Mouse (Mus musculus): Measurements from ENCODE around the gene Bnipl.
A peak's percentile ranks its signal among the peaks of the same experiment; 100 is the strongest.

The Bnipl gene

DNA sequence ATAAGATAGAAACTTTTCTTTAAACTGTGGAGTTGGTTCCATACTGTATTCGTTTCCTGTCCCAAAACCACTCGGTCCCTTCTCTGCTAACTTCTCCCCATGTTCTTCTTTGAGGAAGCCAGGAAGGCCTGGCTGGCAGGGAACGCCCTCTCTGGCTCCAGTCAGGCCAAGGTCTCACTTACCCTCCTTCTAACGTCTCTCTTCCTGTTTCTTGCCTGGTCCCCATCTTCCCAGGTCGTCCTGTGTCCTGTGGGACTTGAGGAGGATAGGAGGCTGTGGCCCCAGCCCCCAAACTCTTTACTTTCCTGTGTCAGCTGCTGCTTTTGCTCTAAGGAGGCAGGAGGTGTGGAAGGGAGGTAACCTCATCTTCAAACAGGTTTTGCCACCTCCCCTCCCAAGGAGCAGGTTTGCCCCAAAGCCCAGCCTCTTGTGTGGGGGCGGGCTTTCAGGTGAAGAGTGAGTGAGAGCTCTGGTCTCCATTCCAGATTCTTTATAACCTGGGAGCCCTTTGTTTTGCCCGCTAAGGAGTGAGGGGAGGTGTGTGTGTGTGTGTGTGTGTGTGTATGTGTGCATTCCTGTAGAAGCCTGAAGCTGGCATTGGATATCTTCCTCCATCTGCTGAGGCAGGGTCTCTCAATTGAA is at the start of gene Bnipl:
Gene Bnipl (minus strand): TSS at position 411 of the 642 bp plus-strand sequence.
- DNase-seq (ENCODE audit: low read depth, low spot score): no peak

DNA sequence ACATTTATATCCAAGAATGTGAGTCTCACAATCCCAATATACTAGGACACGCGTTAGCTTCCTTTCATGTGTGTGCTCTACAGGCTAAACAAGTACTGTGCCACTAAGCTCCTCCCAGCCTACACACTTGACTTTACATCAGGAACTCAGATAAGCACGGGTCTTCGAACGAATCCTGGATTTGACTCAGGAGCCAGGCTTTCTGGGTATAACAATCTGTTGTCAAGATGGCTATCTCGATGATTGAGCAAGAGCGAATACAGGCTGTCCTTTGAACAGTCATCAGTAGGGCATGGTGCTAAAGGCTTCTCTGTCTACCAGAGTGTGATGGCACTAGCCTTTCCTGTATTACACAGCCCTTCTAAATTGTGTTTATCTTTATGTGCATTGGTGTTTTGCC is 47.0 kb upstream of the Bnipl start:
- no peak for DNase-seq (ENCODE audit: low read depth, low spot score)

DNA sequence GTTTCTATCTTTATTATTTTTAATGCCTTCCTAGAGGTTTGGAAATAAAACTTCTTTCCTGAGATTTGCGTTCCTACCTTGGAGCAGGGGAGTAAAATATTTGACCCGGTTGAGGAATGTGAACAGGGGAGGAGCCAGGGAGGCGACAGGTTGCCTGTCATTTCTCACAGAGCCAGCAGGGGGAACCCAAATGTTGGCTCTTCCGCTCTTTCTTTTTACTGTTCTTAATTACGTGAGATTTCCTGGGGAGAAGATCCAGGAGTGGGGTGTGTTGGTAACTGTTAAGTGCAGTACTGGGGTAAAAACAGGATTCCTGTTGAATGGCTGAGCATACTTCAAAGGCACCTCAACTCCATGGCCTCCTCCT is 45.1 kb upstream of the Bnipl start:
- no peak for DNase-seq (ENCODE audit: low read depth, low spot score)

DNA sequence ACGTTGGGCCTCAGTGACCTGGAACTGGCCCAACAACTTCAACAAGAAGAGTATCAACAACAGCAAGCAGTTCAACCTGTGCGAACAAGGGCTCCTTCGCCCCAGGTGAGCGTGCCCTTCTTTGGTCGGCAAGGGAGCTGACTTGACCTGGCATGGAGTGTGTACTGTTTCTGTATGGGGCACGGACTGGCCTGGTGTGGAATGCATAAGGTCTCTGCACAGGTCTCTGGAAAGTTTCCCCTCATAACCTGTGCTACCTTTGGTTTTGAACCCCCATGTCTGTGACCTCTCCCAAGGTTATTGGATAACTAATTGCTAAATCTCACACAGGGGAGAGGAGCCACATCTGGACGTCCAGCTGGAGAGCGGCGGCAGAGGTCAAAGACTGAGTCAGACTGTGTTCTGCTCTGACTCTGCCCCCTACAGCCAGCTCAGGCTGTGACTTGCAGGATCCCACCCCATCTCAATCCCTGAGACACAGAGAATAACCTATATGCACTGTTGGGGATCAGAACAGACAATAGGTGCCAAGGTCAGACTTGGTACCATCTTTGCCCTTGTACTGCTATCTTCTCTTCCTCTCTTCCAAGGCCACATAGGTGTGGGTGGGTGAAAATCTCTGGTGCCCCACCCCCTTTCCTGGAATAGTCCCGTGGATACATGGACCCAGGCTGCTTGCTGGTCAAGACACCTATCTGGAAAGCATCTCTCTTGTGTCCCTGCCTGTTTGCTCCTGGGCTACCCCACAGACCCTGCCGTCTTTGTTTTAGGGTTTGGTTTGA is 44.5 kb upstream of the Bnipl start:
- DNase-seq (ENCODE audit: low read depth, low spot score): no peak

DNA sequence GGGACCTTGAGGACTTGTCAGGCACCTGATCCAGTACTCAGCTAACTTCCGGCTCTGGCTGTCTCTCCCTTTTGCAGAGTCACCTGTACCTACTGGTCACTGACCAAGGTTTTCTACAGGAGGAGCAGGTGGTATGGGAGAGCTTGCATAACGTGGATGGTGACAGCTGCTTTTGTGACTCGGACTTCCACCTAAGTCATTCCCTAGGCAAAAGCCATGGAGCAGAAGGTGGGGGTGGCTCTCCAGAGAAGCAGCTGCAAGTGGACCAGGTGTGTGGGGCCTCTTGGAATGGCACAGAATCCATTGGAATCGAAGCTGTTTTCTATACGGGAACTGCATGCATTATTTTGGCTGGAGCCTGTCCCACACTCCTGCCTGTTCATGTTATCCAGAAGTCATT is 43.7 kb upstream of the Bnipl start:
- DNase-seq (ENCODE audit: low read depth, low spot score): no peak

DNA sequence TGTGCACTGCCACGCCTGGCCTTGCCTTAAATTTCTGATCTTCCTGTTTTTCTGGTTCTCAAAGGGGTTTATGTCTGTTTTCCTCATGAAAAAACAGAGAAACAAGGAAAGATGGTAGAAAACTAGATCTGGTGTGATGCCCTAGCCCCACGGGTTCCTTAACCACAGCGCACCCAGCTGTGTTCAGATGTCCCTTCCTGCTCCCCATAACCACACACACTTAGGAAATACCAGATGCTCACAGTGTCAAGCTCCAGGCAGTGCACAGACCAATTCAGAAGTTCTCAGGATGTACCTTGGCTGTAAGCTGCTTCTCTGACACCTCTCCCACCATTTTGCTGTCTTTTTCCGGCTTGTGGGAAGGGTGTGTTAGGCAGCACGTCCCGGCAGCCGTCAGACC is 43.3 kb upstream of the Bnipl start:
- DNase-seq (ENCODE audit: low read depth, low spot score): no peak

DNA sequence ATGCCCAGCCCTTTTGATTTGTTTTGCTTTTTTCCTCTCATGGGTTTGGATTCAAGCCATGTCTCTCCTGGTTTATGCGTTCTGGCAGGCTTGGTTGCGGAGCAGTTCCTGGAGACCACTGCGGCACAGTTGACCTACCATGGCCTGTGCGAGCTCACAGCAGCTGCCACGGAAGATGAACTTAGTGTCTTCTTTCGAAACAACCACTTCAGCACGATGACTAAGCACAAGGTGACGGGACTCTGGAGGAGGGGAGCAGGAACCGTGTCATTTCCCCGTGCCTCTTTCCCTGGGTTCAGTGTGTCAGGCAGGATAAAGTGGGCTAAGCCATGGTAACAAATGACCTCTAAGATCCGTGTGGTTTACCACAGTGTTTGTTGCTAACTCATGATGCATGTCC is 42.5 kb upstream of the Bnipl start:
- DNase-seq (ENCODE audit: low read depth, low spot score): no peak

DNA sequence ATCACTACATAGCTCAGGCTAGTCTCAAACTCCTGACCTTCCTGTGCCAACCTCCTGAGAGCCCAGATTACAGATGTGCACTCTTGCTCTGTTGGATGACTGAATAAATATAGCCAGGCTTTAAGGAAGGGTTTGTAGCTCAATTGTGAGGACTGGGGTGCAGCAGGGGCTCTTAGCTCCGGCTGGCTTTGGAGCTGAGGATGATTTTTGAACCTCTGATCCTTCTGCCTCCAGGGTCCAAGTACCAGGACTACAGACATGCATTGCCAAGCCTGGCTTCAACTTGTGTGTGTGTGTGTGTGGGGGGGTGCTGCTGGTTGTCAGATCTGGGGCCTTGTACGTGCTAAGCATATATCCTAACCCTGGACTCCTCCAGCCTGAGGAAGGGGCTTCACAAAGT is 41.9 kb upstream of the Bnipl start:
- no peak for DNase-seq (ENCODE audit: low read depth, low spot score)

DNA sequence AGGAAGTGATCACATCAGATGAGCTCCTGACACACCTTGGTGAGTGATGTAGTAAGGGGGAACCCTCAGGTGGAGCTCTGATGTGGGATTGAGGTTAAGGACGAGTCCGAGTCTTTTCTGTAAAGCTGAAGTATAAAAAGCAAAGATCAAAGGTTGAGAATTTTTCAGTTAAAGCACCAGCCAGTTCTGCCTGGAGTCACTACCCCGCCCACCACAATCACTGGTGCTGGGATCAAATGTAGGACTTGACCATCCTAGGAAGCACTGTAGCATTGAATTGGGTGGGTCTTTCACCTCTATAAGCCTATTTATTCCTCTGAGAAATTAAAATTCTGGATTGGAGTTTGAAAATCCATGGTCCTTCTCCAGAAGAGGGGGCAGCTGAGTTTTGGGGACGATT is 40.0 kb upstream of the Bnipl start:
- DNase-seq (ENCODE audit: low read depth, low spot score): no peak

DNA sequence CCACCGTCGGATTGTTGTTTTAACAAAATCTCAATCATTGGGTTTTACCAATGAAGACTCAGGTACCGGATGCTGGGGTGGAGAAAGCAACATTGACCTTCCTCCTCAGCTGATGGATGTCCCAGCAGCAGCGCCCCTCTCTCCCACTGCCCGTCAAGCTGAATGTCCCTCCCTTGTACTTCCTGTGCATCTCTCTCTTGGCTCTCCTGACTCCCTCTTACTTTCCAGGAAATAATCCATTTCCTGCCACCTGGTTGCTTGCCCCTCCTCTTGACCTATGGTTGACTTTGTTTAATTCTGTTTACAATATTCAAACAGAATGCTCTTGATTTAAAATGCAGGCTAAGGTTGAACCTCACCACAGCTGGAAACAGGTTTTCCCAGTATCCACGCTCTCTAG is 39.2 kb upstream of the Bnipl start:
- no peak for DNase-seq (ENCODE audit: low read depth, low spot score)

DNA sequence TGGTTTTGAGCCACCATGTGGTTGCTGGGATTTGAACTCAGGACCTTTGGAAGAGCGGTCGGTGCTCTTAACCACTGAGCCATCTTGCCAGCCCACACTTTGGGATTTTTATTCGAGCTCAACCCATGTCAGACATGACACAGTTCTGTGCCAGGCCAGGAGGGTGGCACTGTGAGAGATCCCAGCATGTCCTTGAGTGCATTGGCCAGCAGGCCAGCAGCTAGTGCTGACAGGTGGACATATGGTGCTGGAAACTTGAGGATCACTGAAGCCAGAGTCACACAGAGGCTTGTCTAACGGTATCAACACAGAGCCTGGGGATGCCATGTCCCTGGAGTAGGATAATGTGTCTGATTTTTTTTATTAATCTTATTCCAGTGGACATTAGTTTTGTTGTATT is 38.4 kb upstream of the Bnipl start:
- no peak for DNase-seq (ENCODE audit: low read depth, low spot score)

DNA sequence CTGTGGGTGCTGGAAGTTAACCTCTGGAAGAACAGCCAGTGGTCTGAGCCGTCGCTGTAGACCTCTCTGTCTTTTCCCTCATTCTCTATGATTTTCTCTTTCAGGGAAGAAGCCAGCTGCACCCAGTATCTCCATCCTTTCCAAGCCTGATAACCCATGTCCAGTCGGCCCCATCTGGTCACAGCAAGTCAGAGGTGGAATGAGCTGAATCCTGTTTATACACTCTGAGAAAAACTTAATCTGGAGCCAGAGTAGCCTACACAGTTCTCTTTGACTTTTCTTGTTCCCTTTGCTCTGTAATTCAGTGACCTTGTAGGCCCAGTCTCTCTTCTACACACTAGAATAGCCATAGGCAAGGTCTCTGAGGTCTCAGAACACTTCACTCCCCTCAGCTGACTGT is 36.5 kb upstream of the Bnipl start:
- no peak for DNase-seq (ENCODE audit: low read depth, low spot score)

DNA sequence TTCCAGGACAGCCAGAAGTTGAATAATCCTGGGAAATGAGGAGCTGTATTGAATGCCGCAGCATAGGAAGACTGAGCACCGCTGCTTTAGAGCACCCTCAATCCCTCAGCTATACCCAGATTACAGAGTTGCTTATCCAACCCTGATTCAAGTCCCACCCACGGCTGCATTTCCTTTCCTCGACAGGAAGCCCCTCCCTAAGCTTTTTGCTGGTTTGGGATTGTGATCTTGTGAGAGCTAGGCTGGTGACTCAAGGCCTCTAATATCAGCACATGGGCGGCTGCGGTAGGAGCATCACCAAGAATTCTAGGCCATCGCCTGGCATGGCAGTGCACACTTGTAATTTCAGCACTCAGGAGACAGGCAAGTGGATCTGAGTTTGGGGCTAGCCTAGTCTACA is 35.5 kb upstream of the Bnipl start:
- no peak for DNase-seq (ENCODE audit: low read depth, low spot score)

DNA sequence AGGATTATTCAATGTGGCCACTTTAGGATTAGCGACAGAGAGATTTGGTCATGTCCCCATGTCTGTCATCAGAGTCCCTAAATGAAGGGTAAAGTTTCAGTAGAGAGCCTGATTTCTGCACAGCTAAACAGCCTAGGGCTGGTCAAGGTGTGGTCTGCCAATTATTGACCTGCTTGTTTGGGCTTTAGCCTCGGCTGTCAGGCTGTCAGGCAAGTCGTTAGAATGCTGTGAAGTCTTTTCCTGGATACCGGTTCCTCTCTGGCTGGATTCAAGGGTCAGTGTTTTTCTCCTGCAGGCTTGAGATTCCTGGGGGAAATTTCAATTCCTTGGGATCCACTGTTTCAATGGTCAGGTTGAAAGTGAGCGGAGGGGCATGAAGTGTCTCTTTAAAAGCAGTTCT is 35.0 kb upstream of the Bnipl start:
- DNase-seq (ENCODE audit: low read depth, low spot score): no peak

DNA sequence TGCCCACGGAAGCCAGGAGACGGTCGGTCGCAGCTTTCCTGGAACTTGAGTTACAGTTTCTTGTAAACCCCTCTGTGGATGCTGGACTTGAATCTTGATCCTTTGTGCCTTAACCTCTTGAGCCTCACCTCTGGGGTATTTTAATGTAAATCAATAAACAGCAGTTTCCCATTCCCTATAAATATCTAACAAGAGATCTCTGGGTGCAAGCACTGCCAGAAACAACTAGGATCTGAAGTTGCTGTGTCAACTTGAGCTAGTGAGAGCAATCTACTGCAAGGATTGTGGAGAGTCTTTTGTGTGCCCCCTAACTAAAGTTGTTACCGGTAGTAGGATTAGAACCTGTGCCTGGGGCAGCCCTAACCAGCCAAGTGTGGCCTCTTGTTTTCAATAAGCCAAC is 34.4 kb upstream of the Bnipl start:
- DNase-seq (ENCODE audit: low read depth, low spot score): no peak

DNA sequence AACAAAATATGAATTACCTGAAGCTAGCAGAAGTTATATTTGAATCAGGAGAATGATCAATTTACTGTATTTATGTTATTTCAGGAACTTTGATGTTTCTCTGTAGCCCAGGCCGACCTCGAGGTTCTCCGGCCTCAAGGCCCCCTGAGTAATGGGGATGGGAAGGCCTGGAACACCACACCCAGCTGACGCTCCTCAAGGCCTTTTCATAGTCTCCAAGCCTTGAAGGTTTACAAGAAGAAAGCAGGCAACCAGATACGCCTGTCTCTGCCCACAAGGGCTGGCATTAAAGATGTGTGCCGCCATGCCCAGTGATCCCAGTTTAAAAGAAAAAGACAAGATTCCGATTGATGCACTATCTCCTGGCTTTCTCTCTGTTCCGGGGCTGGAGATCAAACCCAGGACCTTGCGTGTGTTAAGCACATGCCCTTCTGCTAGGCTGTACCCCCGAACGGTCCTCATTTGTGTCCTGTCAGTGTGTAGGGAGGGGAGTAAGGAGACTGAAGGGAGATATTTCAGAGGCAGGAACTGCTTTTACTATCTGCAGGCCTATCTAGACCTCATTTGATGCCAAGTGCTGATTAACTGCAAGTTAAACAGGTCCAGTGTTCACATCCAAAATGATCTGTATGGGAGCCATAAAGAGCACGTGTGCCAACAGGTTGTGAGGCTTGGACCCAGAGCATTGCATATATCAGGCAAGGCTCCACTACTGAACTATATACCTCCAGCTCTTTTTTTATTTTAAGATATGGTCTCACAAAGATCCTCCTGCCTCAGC is 33.7 kb upstream of the Bnipl start:
- DNase-seq (ENCODE audit: low read depth, low spot score): no peak

DNA sequence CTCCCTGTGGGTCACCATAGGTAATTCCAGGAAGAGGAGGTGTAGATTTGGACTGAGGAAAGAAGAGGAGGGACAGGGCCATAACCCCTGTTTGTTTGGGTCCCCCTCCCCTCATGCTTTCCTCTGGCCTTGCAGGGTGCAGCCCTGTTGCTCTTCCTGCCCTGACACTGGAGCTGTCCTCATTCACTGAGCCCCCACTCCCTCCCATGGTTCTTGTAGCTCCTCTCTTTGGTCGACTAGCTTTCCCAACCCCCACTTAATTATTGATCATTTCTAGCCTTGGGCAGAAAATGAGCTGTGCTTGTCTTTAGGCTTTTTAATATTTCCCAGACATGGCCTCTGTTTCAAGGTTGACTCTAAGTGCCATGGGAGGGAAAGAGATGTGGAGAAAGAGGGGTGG is 33.1 kb upstream of the Bnipl start:
- DNase-seq (ENCODE audit: low read depth, low spot score): no peak

DNA sequence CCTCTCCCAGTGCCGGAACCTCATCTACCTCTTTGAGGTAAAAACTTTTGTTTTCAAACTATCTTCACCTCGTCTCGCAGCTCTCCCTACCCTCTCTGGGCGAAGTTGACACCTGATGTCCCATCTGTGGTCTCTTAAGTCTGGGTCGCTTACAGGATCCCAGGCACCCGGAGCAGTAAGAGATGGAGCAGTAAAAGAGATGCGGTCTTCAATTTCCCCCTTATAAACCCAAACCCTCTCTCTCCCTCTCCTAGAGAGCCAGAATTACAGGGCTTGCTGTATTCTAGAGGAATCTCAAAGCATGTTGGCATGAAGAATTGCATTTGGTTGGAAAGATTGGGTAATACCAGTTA is 32.6 kb upstream of the Bnipl start:
- no peak for DNase-seq (ENCODE audit: low read depth, low spot score)

DNA sequence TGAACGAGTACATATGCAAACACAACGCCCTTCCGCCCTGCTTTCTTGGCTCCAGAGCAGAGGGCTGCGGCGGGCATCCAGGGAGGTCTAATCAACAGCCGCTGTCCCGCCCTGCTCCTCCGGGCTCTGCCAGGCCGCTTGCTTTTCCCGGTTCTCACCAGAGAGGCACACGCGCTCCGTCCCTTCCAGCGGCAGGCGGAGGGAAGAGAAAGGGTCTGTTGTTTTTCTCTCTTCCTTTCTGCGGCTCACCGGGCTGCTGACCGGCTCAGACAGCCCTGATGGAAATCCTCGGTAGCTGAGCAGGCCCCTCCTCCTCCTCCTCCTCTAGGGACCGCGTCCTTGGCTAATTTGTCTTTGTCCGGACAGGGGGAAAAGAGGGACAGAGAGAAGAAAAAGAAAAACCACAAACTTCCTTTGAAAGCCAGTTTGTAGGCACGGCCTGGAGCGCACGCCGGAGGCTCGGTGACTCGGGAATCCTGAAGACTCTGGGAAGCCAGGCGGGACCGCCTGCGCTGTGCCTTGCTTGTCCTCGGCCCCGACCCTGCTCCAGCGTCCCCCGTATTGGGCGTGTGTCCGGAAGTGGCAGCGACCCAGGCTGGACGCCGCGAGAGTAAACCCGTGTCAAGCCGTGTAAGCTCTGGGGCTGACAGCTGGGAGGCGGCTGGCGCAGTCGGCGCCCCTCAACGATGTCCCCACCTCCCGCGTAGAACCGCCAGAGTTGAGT is 32.0 kb upstream of the Bnipl start:
- peak; percentile 59 for DNase-seq (ENCODE audit: low read depth, low spot score)

DNA sequence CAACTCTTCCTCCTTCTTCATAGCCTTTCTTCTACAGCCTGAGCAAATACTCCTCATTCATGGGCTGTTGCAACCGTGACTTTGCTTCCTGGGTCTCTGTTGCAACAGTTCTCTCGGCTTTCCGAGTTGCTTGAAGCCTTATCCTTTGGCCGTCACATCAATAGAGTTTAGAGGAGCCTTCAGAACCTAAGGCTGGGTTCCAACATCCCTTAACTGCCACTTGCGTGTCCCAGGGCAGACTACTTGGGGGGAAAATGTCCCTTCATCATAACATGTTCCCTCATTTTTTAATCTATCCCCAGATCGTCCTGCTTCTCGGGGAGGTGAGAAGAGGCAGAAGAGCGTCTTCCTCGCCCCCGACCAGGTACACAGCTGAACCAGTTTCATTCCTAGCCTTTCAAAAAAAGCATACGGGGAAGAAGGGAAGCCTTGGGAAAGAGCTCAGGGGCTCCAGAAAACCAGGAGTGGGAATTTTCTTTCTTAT is 31.4 kb upstream of the Bnipl start:
- DNase-seq (ENCODE audit: low read depth, low spot score): no peak

DNA sequence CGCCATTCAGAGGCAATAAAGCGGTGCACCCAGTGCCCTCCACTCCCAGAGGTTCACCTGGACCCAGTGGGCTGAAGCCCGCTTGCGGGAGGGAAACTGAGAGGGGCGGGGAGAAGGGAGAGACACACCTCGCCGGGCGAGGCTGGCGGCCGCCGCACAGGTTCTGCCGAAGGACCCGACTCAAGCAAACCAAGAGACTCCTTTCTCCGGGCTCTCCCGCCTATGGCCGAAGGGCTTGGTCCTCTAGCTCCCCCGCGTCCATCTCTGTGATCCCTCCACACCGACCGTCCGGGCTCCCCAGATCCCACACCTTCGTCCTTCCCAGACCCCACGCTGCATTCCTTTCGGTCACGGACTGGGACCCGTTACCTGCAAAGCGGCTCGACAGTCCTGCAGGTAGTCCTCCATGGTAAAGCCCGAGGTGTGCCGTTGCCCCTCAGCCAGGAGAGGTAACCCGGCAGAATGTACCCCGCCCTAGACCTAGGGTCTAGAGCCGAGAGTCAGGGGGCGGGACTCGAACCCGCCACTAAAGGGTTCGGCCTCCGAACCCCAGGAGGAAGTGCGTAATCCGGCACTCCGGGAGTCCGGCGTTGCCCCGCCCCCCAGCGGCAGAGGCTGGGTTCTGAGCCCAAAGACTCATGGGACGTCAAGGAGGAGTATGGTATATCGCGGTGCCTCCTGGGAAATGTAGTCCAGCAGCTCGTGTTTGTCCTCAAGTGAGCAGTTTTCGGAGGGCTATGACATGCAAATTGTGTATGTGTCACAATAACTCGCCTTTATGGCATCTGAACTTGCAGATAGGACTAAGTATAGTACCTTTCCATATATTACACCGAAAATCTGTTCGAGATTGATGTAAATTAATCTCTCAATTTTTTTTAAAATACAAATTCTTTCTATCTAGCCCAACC is 30.5 kb upstream of the Bnipl start, which contains the start of the genes Mindy1 and Prune1:
Gene Mindy1 (plus strand): TSS at position 130 of the 911 bp plus-strand sequence.
Gene Prune1 (minus strand): TSS at position 861 of the 911 bp plus-strand sequence.
- DNase-seq (ENCODE audit: low read depth, low spot score): peak; percentile 94

All from retina, postnatal 7 days (tissue).